In genomic region chr5:73032481-73032880, GRCm38 (mm10) we compare ENCODE assay signal across 47 mouse cellular contexts. TPM values are rescaled to one million over a fixed set of nuclear protein-coding genes. Genes with fewer than 3 reads are reported as not detected.
"Had no signal": no experiment of that assay in that cellular context is flagged by ENCODE, and none has a peak within 500 bp of the region (broad histone marks: within the 10 kb centered on the region; RNA-seq: fewer than 3 reads in every experiment).

No protein-coding gene starts in this region.

- H3K27ac ChIP-seq: limb, embryonic 10.5 days; limb, embryonic 12.5 days; limb, embryonic 13.5 days; limb, embryonic 15.5 days; liver, embryonic 12.5 days; liver, embryonic 13.5 days; liver, embryonic 14.5 days; liver, embryonic 15.5 days; lung, embryonic 15.5 days; macrophage; midbrain, embryonic 10.5 days; midbrain, embryonic 12.5 days; midbrain, embryonic 13.5 days; midbrain, embryonic 15.5 days; neural tube, embryonic 12.5 days had no signal

- H3K9me3 ChIP-seq: limb, embryonic 10.5 days; limb, embryonic 12.5 days; limb, embryonic 13.5 days; limb, embryonic 15.5 days; liver, embryonic 12.5 days; liver, embryonic 13.5 days; liver, embryonic 15.5 days; lung, embryonic 15.5 days; megakaryocyte, embryonic 14.5 days; midbrain, embryonic 10.5 days; midbrain, embryonic 12.5 days; midbrain, embryonic 13.5 days; midbrain, embryonic 15.5 days; neural tube, embryonic 12.5 days had no signal

- H3K4me2 ChIP-seq: limb, embryonic 12.5 days; limb, embryonic 13.5 days; limb, embryonic 15.5 days; liver, embryonic 11.5 days; liver, embryonic 12.5 days; liver, embryonic 13.5 days; liver, embryonic 15.5 days; lung, embryonic 14.5 days; lung, embryonic 15.5 days; midbrain, embryonic 11.5 days; midbrain, embryonic 12.5 days; midbrain, embryonic 13.5 days; midbrain, embryonic 15.5 days; neural tube, embryonic 12.5 days had no signal

- H3K4me1 ChIP-seq: limb, embryonic 12.5 days; limb, embryonic 13.5 days; limb, embryonic 15.5 days; liver, embryonic 12.5 days; liver, embryonic 13.5 days; liver, embryonic 15.5 days; lung, embryonic 15.5 days; midbrain, embryonic 10.5 days; midbrain, embryonic 12.5 days; midbrain, embryonic 13.5 days; midbrain, embryonic 15.5 days; neural tube, embryonic 12.5 days had no signal

- DNase-seq: left cerebral cortex, postnatal 4 days; liver; liver, embryonic 13.5 days; liver, postnatal 0 days; lung, adult 18-20 months; lung, adult 2 months; lung, embryonic 14.5 days; lung, postnatal 10 days; lung, postnatal 14 days; lung, postnatal 36 days; lung, postnatal 4 days; midbrain, embryonic 14.5 days had no signal

- H3K27me3 ChIP-seq: limb, embryonic 12.5 days; limb, embryonic 13.5 days; limb, embryonic 15.5 days; liver, embryonic 12.5 days; liver, embryonic 13.5 days; liver, embryonic 15.5 days; lung, embryonic 15.5 days; megakaryocyte, embryonic 14.5 days; midbrain, embryonic 12.5 days; midbrain, embryonic 13.5 days; midbrain, embryonic 15.5 days; neural tube, embryonic 12.5 days had no signal

- ATAC-seq: liver, embryonic 12.5 days; liver, postnatal 0 days; lung, postnatal 0 days; midbrain, embryonic 13.5 days; midbrain, embryonic 15.5 days; midbrain, embryonic 16.5 days had no signal

- H3K4me3 ChIP-seq: limb, embryonic 10.5 days; limb, embryonic 12.5 days; limb, embryonic 13.5 days; limb, embryonic 15.5 days; liver, embryonic 12.5 days; liver, embryonic 13.5 days; liver, embryonic 15.5 days; lung, embryonic 15.5 days; megakaryocyte, embryonic 14.5 days; midbrain, embryonic 10.5 days; midbrain, embryonic 12.5 days; midbrain, embryonic 13.5 days; midbrain, embryonic 15.5 days; myocyte; neural tube, embryonic 12.5 days had no signal

- H3K9ac ChIP-seq: limb, embryonic 12.5 days; limb, embryonic 13.5 days; limb, embryonic 15.5 days; liver, embryonic 12.5 days; liver, embryonic 13.5 days; liver, embryonic 14.5 days; liver, embryonic 15.5 days; liver, postnatal 0 days; lung, embryonic 14.5 days; lung, embryonic 15.5 days; midbrain, embryonic 12.5 days; midbrain, embryonic 13.5 days; midbrain, embryonic 15.5 days; neural tube, embryonic 12.5 days had no signal

RNA-seq across cellular contexts. Expression of gene Slc10a4, which starts 25.8 kb away (rescaled TPM):
- total RNA-seq: liver, adult 2 months; megakaryocyte progenitor cell, adult 5-6 weeks; megakaryocyte, adult 5-6 weeks; megakaryocyte-erythroid progenitor cell, adult 5-6 weeks; monocyte, adult 5-6 weeks had no signal
- polyA plus RNA-seq: liver, adult 2 months; liver, postnatal 0 days; macrophage had no signal

RNA-seq across cellular contexts. Expression of gene Gm10135, which starts 58.0 kb away (rescaled TPM):
- total RNA-seq: left cerebral cortex, postnatal 10 days; left cerebral cortex, postnatal 14 days; left cerebral cortex, postnatal 25 days; left cerebral cortex, postnatal 36 days; left cerebral cortex, postnatal 4 days; liver, adult 2 months; midbrain, postnatal 0 days; monocyte, adult 5-6 weeks had no signal
- polyA plus RNA-seq: limb, embryonic 10.5 days; limb, embryonic 11.5 days; limb, embryonic 12.5 days; limb, embryonic 13.5 days; limb, embryonic 14.5 days; limb, embryonic 15.5 days; liver, adult 2 months; liver, embryonic 11.5 days; liver, embryonic 12.5 days; liver, embryonic 13.5 days; liver, embryonic 14.5 days; liver, embryonic 15.5 days; liver, embryonic 16.5 days; liver, postnatal 0 days; lung, adult 2 months; lung, embryonic 14.5 days; lung, embryonic 15.5 days; lung, embryonic 16.5 days; lung, postnatal 0 days; macrophage; midbrain, embryonic 10.5 days; midbrain, embryonic 11.5 days; midbrain, embryonic 12.5 days; midbrain, embryonic 13.5 days; midbrain, embryonic 14.5 days; midbrain, embryonic 15.5 days; midbrain, embryonic 16.5 days; midbrain, postnatal 0 days; myocyte; neural tube, embryonic 11.5 days; neural tube, embryonic 12.5 days had no signal
